Mouse (Mus musculus): Measurements from ENCODE around the gene Olfr1378. TPM values are rescaled to one million over a fixed set of nuclear protein-coding genes. Genes with fewer than 3 reads are reported as not detected.

Gene Olfr1378
- total and polyA plus RNA-seq, 2 experiments from 2014 or later, result not detected

GRCm38 (mm10) chr11:50981667-50982066, 15.3 kb downstream of the Olfr1378 start, which contains the start of gene Olfr1377:
TSS of gene Olfr1377 (plus strand) at chr11:50981967.
- 59% methylated on average over 5 of the region's 5 CpGs for WGBS
- ATAC-seq, result no peak
- Histone ChIP-seq H3K9ac (no peak within 1 kb of the TSS), H3K27me3 (ENCODE audit: insufficient read depth, low read length) (no peaks in the 10 kb centered on the region), H3K4me1 (ENCODE audit: insufficient read depth) (no peaks in the 10 kb centered on the region), H3K27ac (ENCODE audit: low read depth, low read length) (no peak within 1 kb of the TSS), H3K4me3 (ENCODE audit: low read depth, low read length) (no peak within 1 kb of the TSS), H3K36me3 (ENCODE audit: insufficient read depth) (no peaks in the 10 kb centered on the region), H3K9me3 (ENCODE audit: low read length) (no peaks in the 10 kb centered on the region), H3K4me2 (ENCODE audit: low read depth) (no peak within 1 kb of the TSS)
- no peak for TF ChIP-seq CTCF (IDR thresholded peaks at IDR 0.05; ENCODE audit: low read depth)
- DNase-seq, result no peak

- DNase-seq (no peak), ATAC-seq (no peak)
- Histone ChIP-seq H3K4me1 (ENCODE audit: insufficient read depth) (no peaks in the 10 kb centered on the region), H3K9me3 (ENCODE audit: low read length) (no peaks in the 10 kb centered on the region), H3K4me3 (ENCODE audit: low read depth, low read length) (no peak within 1 kb of the TSS), H3K27ac (ENCODE audit: low read depth, low read length) (no peak within 1 kb of the TSS), H3K27me3 (ENCODE audit: insufficient read depth, low read length) (no peaks in the 10 kb centered on the region), H3K36me3 (ENCODE audit: insufficient read depth) (no peaks in the 10 kb centered on the region), H3K9ac (no peak within 1 kb of the TSS), H3K4me2 (ENCODE audit: low read depth) (no peak within 1 kb of the TSS)
- no peak for TF ChIP-seq CTCF (IDR thresholded peaks at IDR 0.05; ENCODE audit: low read depth)
- 85% methylated on average over 5 of the region's 5 CpGs for WGBS
Measured at GRCm38 (mm10) chr11:51003296-51003695, 37.0 kb downstream of the Olfr1378 start, which contains the start of gene Olfr51. TSS of gene Olfr51 (plus strand) at chr11:51003596.

DNA sequence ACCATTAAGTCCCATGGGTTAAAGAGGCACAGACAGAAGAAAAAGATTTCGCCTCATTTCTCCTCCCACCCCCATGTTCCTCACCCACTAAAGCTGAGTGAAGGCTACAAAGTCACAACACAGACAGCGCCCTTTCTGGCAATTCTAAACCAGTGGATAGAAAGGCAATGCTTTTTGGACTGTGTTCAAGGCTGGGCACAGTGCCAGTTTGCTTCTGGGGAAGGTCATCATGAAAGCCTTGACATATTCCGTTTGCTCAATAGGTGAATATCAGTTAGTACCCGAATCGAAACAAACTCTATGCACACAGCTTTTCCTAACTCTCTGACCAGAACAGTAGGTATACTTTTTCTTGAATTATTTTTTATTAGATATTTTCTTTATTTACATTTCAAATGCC, 45.5 kb downstream of the Olfr1378 start:
- DNase-seq, result no peak

DNA sequence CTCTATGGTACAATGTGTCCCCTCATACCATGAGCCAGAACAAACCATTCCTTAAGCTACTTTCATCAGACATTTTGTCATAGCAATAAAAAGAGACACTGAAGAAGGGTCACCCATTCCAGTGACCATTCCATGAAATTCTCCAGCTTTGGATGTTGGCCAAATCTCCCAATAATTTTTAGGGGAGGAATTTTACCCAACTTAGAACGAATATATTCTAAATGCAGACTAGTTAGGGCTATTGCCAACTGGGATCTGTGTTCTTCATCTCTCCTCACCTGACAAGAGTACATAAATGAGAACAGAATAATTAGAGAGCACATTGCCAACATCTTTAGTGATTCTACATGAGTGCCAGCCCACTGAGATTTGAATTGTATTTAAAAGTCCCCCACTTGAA, 47.6 kb downstream of the Olfr1378 start, which contains the start of gene Olfr54:
Olfr54 (plus strand) TSS at position 301 of the 400 bp plus-strand sequence.
- Histone ChIP-seq H3K4me3 (ENCODE audit: low read depth, low read length) (no peak within 1 kb of the TSS), H3K27me3 (ENCODE audit: insufficient read depth, low read length) (no peaks in the 10 kb centered on the region), H3K4me2 (ENCODE audit: low read depth) (no peak within 1 kb of the TSS), H3K4me1 (ENCODE audit: insufficient read depth) (no peaks in the 10 kb centered on the region), H3K27ac (ENCODE audit: low read depth, low read length) (no peak within 1 kb of the TSS), H3K9ac (no peak within 1 kb of the TSS), H3K9me3 (ENCODE audit: low read length) (no peaks in the 10 kb centered on the region), H3K36me3 (ENCODE audit: insufficient read depth) (no peaks in the 10 kb centered on the region)
- DNase-seq (no peak), ATAC-seq (no peak)
- 68% methylated on average over 1 of the region's 1 CpGs for WGBS
- no peak for TF ChIP-seq CTCF (IDR thresholded peaks at IDR 0.05; ENCODE audit: low read depth)

More for the DNA sequence above, 45.5 kb downstream of the Olfr1378 start:
- ATAC-seq, result no peak
- no peak overlapping the region for H3K9ac ChIP-seq
- no peak overlapping the region for H3K4me2 ChIP-seq (ENCODE audit: low read depth)
- H3K27me3 ChIP-seq (ENCODE audit: insufficient read depth, low read length), result no peaks in the 10 kb centered on the region
- 71% methylated on average over 5 of the region's 5 CpGs for WGBS
- H3K4me1 ChIP-seq (ENCODE audit: insufficient read depth), result no peaks in the 10 kb centered on the region
- H3K27ac ChIP-seq (ENCODE audit: low read depth, low read length), result no peak overlapping the region
- no peaks in the 10 kb centered on the region for H3K9me3 ChIP-seq (ENCODE audit: low read length)
- no peak overlapping the region for H3K4me3 ChIP-seq (ENCODE audit: low read depth, low read length)
- TF ChIP-seq CTCF (IDR thresholded peaks at IDR 0.05; ENCODE audit: low read depth), result no peak
- H3K36me3 ChIP-seq (ENCODE audit: insufficient read depth), result no peaks in the 10 kb centered on the region

- H3K4me3 ChIP-seq (ENCODE audit: low read depth, low read length), result no peak overlapping the region
- no peak for TF ChIP-seq CTCF (IDR thresholded peaks at IDR 0.05; ENCODE audit: low read depth)
- WGBS, result 59% methylated on average over 2 of the region's 2 CpGs
- DNase-seq (no peak), ATAC-seq (no peak)
- H3K4me1 ChIP-seq (ENCODE audit: insufficient read depth), result no peaks in the 10 kb centered on the region
- H3K4me2 ChIP-seq (ENCODE audit: low read depth), result no peak overlapping the region
- H3K27ac ChIP-seq (ENCODE audit: low read depth, low read length), result no peak overlapping the region
- H3K9me3 ChIP-seq (ENCODE audit: low read length), result no peaks in the 10 kb centered on the region
- no peaks in the 10 kb centered on the region for H3K27me3 ChIP-seq (ENCODE audit: insufficient read depth, low read length)
- no peaks in the 10 kb centered on the region for H3K36me3 ChIP-seq (ENCODE audit: insufficient read depth)
- H3K9ac ChIP-seq, result no peak overlapping the region
Measured at GRCm38 (mm10) chr11:51016341-51016740, 50.0 kb downstream of the Olfr1378 start.

Other genes starting within 250 kb of the Olfr1378 start
- 42.7 and 46.6 TPM in 2 replicates for gene Zfp354c, start 138.8 kb upstream of the Olfr1378 start, total RNA-seq (2014; rRNA removed)
- 27.1 and 35.1 TPM in 2 replicates for gene Zfp354c, start 138.8 kb upstream of the Olfr1378 start, polyA plus RNA-seq (2015; fragmentation: Nextera tagmentation; extraction: Ambion mirVana)
- gene Zfp879, start 125.0 kb upstream of the Olfr1378 start, total RNA-seq (2014; rRNA removed), result 3.5 and 5.9 TPM in 2 replicates
- 1.1 and 1.6 TPM in 2 replicates for gene Zfp879, start 125.0 kb upstream of the Olfr1378 start, polyA plus RNA-seq (2015; fragmentation: Nextera tagmentation; extraction: Ambion mirVana)
- not detected in 2 replicates for gene Grm6, start 115.8 kb upstream of the Olfr1378 start, total RNA-seq (2014; rRNA removed)
- not detected in 2 replicates for gene Grm6, start 115.8 kb upstream of the Olfr1378 start, polyA plus RNA-seq (2015; fragmentation: Nextera tagmentation; extraction: Ambion mirVana)
- gene Zfp454, start 78.9 kb upstream of the Olfr1378 start, total RNA-seq (2014; rRNA removed), result 8.2 and 8.4 TPM in 2 replicates
- gene Zfp454, start 78.9 kb upstream of the Olfr1378 start, polyA plus RNA-seq (2015; fragmentation: Nextera tagmentation; extraction: Ambion mirVana), result 7.7 and 8.7 TPM in 2 replicates
- 39.8 and 39.9 TPM in 2 replicates for gene Zfp2, start 50.4 kb upstream of the Olfr1378 start, total RNA-seq (2014; rRNA removed)
- gene Zfp2, start 50.4 kb upstream of the Olfr1378 start, polyA plus RNA-seq (2015; fragmentation: Nextera tagmentation; extraction: Ambion mirVana), result 29.5 and 35.2 TPM in 2 replicates
- 4.6 and 5.0 TPM in 2 replicates for gene Zfp354b, start 34.9 kb upstream of the Olfr1378 start, total RNA-seq (2014; rRNA removed)
- 2.1 and 2.3 TPM in 2 replicates for gene Zfp354b, start 34.9 kb upstream of the Olfr1378 start, polyA plus RNA-seq (2015; fragmentation: Nextera tagmentation; extraction: Ambion mirVana)
- not detected in 2 replicates for gene 4933414I15Rik, start 22.8 kb upstream of the Olfr1378 start, total RNA-seq (2014; rRNA removed)
- gene 4933414I15Rik, start 22.8 kb upstream of the Olfr1378 start, polyA plus RNA-seq (2015; fragmentation: Nextera tagmentation; extraction: Ambion mirVana), result not detected in 2 replicates
- 0.38 TPM in 1 of 2 replicates, not detected in the other for gene Prop1, start 12.8 kb upstream of the Olfr1378 start, total RNA-seq (2014; rRNA removed)
- gene Prop1, start 12.8 kb upstream of the Olfr1378 start, polyA plus RNA-seq (2015; fragmentation: Nextera tagmentation; extraction: Ambion mirVana), result not detected in 2 replicates
- not detected in 2 replicates for gene Olfr1377, start 15.4 kb downstream of the Olfr1378 start, total RNA-seq (2014; rRNA removed)
- not detected in 2 replicates for gene Olfr1377, start 15.4 kb downstream of the Olfr1378 start, polyA plus RNA-seq (2015; fragmentation: Nextera tagmentation; extraction: Ambion mirVana)
- gene Olfr51, start 37.1 kb downstream of the Olfr1378 start, total RNA-seq (2014; rRNA removed), result not detected in 2 replicates
- gene Olfr51, start 37.1 kb downstream of the Olfr1378 start, polyA plus RNA-seq (2015; fragmentation: Nextera tagmentation; extraction: Ambion mirVana), result not detected in 2 replicates
- not detected in 2 replicates for gene Olfr54, start 47.7 kb downstream of the Olfr1378 start, total RNA-seq (2014; rRNA removed)
- gene Olfr54, start 47.7 kb downstream of the Olfr1378 start, polyA plus RNA-seq (2015; fragmentation: Nextera tagmentation; extraction: Ambion mirVana), result not detected in 2 replicates
- not detected in 2 replicates for gene Olfr1375, start 81.6 kb downstream of the Olfr1378 start, total RNA-seq (2014; rRNA removed)
- gene Olfr1375, start 81.6 kb downstream of the Olfr1378 start, polyA plus RNA-seq (2015; fragmentation: Nextera tagmentation; extraction: Ambion mirVana), result not detected in 2 replicates
- gene Zfp354a, start 92.7 kb downstream of the Olfr1378 start, total RNA-seq (2014; rRNA removed), result 13.3 and 20.4 TPM in 2 replicates
- 7.0 and 9.8 TPM in 2 replicates for gene Zfp354a, start 92.7 kb downstream of the Olfr1378 start, polyA plus RNA-seq (2015; fragmentation: Nextera tagmentation; extraction: Ambion mirVana)